Mouse (Mus musculus): ENCODE measurements around the gene Slc32a1.

The Slc32a1 gene

DNA sequence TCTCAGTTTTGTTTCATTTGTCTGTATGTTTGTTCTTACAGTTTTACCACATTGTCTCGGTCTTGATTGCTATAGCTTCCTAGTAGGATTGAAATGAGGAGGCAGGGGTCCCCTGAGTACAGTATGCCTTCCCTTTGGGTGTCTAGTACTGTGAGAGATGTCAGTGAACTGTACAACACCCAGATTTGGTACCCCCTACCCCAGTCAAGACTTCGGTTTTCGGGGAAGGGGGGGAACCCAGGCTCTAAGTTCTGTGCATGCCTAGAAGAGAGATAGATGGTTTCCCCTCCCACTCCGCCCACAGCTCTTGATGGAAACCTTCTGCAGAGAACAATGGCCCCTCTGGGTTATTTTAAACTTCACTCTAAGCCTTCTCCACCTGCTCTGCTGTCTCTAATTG, 54.5 kb downstream of the Slc32a1 start, which contains the start of gene Ppp1r16b:
Gene Ppp1r16b (plus strand): TSS at position 301 of the 400 bp plus-strand sequence.
- no peak for DNase-seq (ENCODE audit: low read depth)
